Mouse (Mus musculus): ENCODE measurements at regions not wholly inside any gene's neighbourhood (a gene's known extent, or its start where the extent isn't known, plus 50 kb on each side); places are given as distances from the start of the nearest gene placed in this dataset.
A peak's percentile ranks its signal among the peaks of the same experiment; 100 is the strongest.

GRCm38 (mm10) chr13:57282816-57283215 lies 387.0 kb upstream of the Trpc7 start:
- no peak for DNase-seq (ENCODE audit: low read depth)

- DNase-seq (ENCODE audit: low read depth), result no peak
Observed at GRCm38 (mm10) chr13:57281941-57282710, 386.3 kb upstream of the Trpc7 start.

- DNase-seq (ENCODE audit: low read depth), result no peak
Observed at GRCm38 (mm10) chr13:57281504-57281903, 385.7 kb upstream of the Trpc7 start.

GRCm38 (mm10) chr13:57278580-57278979 lies 382.8 kb upstream of the Trpc7 start:
- DNase-seq (ENCODE audit: low read depth), result no peak

- DNase-seq (ENCODE audit: low read depth), result no peak
Observed at GRCm38 (mm10) chr13:57277076-57277475, 381.3 kb upstream of the Trpc7 start.

GRCm38 (mm10) chr13:57275871-57276270 lies 380.1 kb upstream of the Trpc7 start:
- no peak for DNase-seq (ENCODE audit: low read depth)

GRCm38 (mm10) chr13:57273593-57273992 lies 377.8 kb upstream of the Trpc7 start:
- no peak for DNase-seq (ENCODE audit: low read depth)

- no peak for DNase-seq (ENCODE audit: low read depth)
Observed at GRCm38 (mm10) chr13:57269614-57270013, 373.8 kb upstream of the Trpc7 start.

- peak; percentile 6 for DNase-seq (ENCODE audit: low read depth)
Observed at GRCm38 (mm10) chr13:57259920-57260319, 364.1 kb upstream of the Trpc7 start.

GRCm38 (mm10) chr13:57259474-57259873 lies 363.7 kb upstream of the Trpc7 start:
- no peak for DNase-seq (ENCODE audit: low read depth)

GRCm38 (mm10) chr13:57255920-57256319 lies 360.1 kb upstream of the Trpc7 start:
- no peak for DNase-seq (ENCODE audit: low read depth)

- DNase-seq (ENCODE audit: low read depth), result no peak
Observed at GRCm38 (mm10) chr13:57249851-57250250, 354.1 kb upstream of the Trpc7 start.

GRCm38 (mm10) chr13:57249401-57249800 lies 353.6 kb upstream of the Trpc7 start:
- DNase-seq (ENCODE audit: low read depth), result no peak

GRCm38 (mm10) chr13:57246238-57246963 lies 350.6 kb upstream of the Trpc7 start:
- DNase-seq (ENCODE audit: low read depth), result no peak

GRCm38 (mm10) chr13:57236917-57237316 lies 341.1 kb upstream of the Trpc7 start:
- no peak for DNase-seq (ENCODE audit: low read depth)

GRCm38 (mm10) chr13:57236211-57236610 lies 340.4 kb upstream of the Trpc7 start:
- DNase-seq (ENCODE audit: low read depth), result no peak

GRCm38 (mm10) chr13:57232906-57233305 lies 337.1 kb upstream of the Trpc7 start:
- DNase-seq (ENCODE audit: low read depth), result no peak

- DNase-seq (ENCODE audit: low read depth), result no peak
Observed at GRCm38 (mm10) chr13:57231666-57232065, 335.9 kb upstream of the Trpc7 start.

GRCm38 (mm10) chr13:57230253-57230652 lies 334.5 kb upstream of the Trpc7 start:
- no peak for DNase-seq (ENCODE audit: low read depth)

GRCm38 (mm10) chr13:57221092-57221491 lies 325.3 kb upstream of the Trpc7 start:
- no peak for DNase-seq (ENCODE audit: low read depth)

- DNase-seq (ENCODE audit: low read depth), result no peak
Observed at GRCm38 (mm10) chr13:57216161-57216560, 320.4 kb upstream of the Trpc7 start.

- DNase-seq (ENCODE audit: low read depth), result no peak
Observed at GRCm38 (mm10) chr13:57212251-57212650, 316.5 kb upstream of the Trpc7 start.

GRCm38 (mm10) chr13:57191195-57191594 lies 295.4 kb upstream of the Trpc7 start:
- DNase-seq (ENCODE audit: low read depth), result no peak
